Mouse (Mus musculus): ENCODE measurements at regions not wholly inside any gene's neighbourhood (a gene's known extent, or its start where the extent isn't known, plus 50 kb on each side); places are given as distances from the start of the nearest gene placed in this dataset.

- no peak for DNase-seq
Observed at GRCm38 (mm10) chr7:117127728-117128127, 253.1 kb upstream of the Xylt1 start.

- no peak for DNase-seq
Observed at GRCm38 (mm10) chr7:117134869-117135268, 245.9 kb upstream of the Xylt1 start.

- DNase-seq: no peak
Observed at GRCm38 (mm10) chr7:117138681-117139080, 242.1 kb upstream of the Xylt1 start.

- peak; percentile 50 for DNase-seq
Observed at GRCm38 (mm10) chr7:117139245-117139970, 241.4 kb upstream of the Xylt1 start.

- DNase-seq: no peak
Observed at GRCm38 (mm10) chr7:117139971-117140247, 240.9 kb upstream of the Xylt1 start.

GRCm38 (mm10) chr7:117146809-117147208 lies 234.0 kb upstream of the Xylt1 start:
- DNase-seq: peak; percentile 27

GRCm38 (mm10) chr7:117150355-117150754 lies 230.4 kb upstream of the Xylt1 start:
- DNase-seq: no peak

- DNase-seq: no peak
Observed at GRCm38 (mm10) chr7:117153826-117154550, 226.8 kb upstream of the Xylt1 start.

- DNase-seq: no peak
Observed at GRCm38 (mm10) chr7:117161193-117161908, 219.4 kb upstream of the Xylt1 start.

- peak; percentile 43 for DNase-seq
Observed at GRCm38 (mm10) chr7:117174811-117175422, 205.9 kb upstream of the Xylt1 start.

- DNase-seq: no peak
Observed at GRCm38 (mm10) chr7:117184011-117184410, 196.8 kb upstream of the Xylt1 start.

- DNase-seq: no peak
Observed at GRCm38 (mm10) chr7:117185891-117186290, 194.9 kb upstream of the Xylt1 start.

GRCm38 (mm10) chr7:117196611-117197010 lies 184.2 kb upstream of the Xylt1 start:
- DNase-seq: no peak

- no peak for DNase-seq
Observed at GRCm38 (mm10) chr7:117226294-117226693, 154.5 kb upstream of the Xylt1 start.

- no peak for DNase-seq
Observed at GRCm38 (mm10) chr7:117229619-117230018, 151.2 kb upstream of the Xylt1 start.

- DNase-seq: no peak
Observed at GRCm38 (mm10) chr7:117256819-117257218, 124.0 kb upstream of the Xylt1 start.

GRCm38 (mm10) chr7:117258557-117258956 lies 122.2 kb upstream of the Xylt1 start:
- DNase-seq: no peak

GRCm38 (mm10) chr7:117259151-117259550 lies 121.6 kb upstream of the Xylt1 start:
- peak; percentile 29 for DNase-seq

GRCm38 (mm10) chr7:117259674-117260294 lies 121.0 kb upstream of the Xylt1 start:
- DNase-seq: no peak

- DNase-seq: no peak
Observed at GRCm38 (mm10) chr7:117260596-117260995, 120.2 kb upstream of the Xylt1 start.

GRCm38 (mm10) chr7:117263126-117263525 lies 117.7 kb upstream of the Xylt1 start:
- no peak for DNase-seq

GRCm38 (mm10) chr7:117264341-117264740 lies 116.4 kb upstream of the Xylt1 start:
- DNase-seq: no peak

- DNase-seq: no peak
Observed at GRCm38 (mm10) chr7:117268096-117268495, 112.7 kb upstream of the Xylt1 start.

Measured in right cerebral cortex, postnatal 25 days (tissue).